Mouse (Mus musculus): ENCODE measurements around the gene Cpne5.
A peak's percentile ranks its signal among the peaks of the same experiment; 100 is the strongest.

Gene Cpne5

GRCm38 (mm10) chr17:29168996-29169601 lies 68.9 kb downstream of the Cpne5 start:
- no peak for DNase-seq (ENCODE audit: low spot score in 2 of 2)

- no peak for DNase-seq (ENCODE audit: low spot score in 2 of 2)
Observed at GRCm38 (mm10) chr17:29168438-29168837, 69.5 kb downstream of the Cpne5 start.

- peak; percentile 59 to 73 for DNase-seq (ENCODE audit: low spot score in 2 of 2)
Observed at GRCm38 (mm10) chr17:29167371-29167770, 70.6 kb downstream of the Cpne5 start.

- no peak for DNase-seq (ENCODE audit: low spot score in 2 of 2)
Observed at GRCm38 (mm10) chr17:29165967-29166578, 71.9 kb downstream of the Cpne5 start.

GRCm38 (mm10) chr17:29165452-29165851 lies 72.5 kb downstream of the Cpne5 start:
- DNase-seq (ENCODE audit: low spot score in 2 of 2): no peak

- DNase-seq (ENCODE audit: low spot score in 2 of 2): peak; percentile 41 to 47
Observed at GRCm38 (mm10) chr17:29164469-29165111, 73.4 kb downstream of the Cpne5 start.

- no peak for DNase-seq (ENCODE audit: low spot score in 2 of 2)
Observed at GRCm38 (mm10) chr17:29162334-29162733, 75.6 kb downstream of the Cpne5 start.

GRCm38 (mm10) chr17:29159743-29160455 lies 78.1 kb downstream of the Cpne5 start:
- DNase-seq (ENCODE audit: low spot score in 2 of 2): no peak

- no peak for DNase-seq (ENCODE audit: low spot score in 2 of 2)
Observed at GRCm38 (mm10) chr17:29159320-29159719, 78.6 kb downstream of the Cpne5 start.

GRCm38 (mm10) chr17:29158899-29159298 lies 79.1 kb downstream of the Cpne5 start:
- no peak for DNase-seq (ENCODE audit: low spot score in 2 of 2)

- DNase-seq (ENCODE audit: low spot score in 2 of 2): no peak
Observed at GRCm38 (mm10) chr17:29156866-29157265, 81.1 kb downstream of the Cpne5 start.

GRCm38 (mm10) chr17:29156396-29156795 lies 81.6 kb downstream of the Cpne5 start:
- no peak for DNase-seq (ENCODE audit: low spot score in 2 of 2)

- no peak for DNase-seq (ENCODE audit: low spot score in 2 of 2)
Observed at GRCm38 (mm10) chr17:29155355-29156135, 82.4 kb downstream of the Cpne5 start.

- no peak for DNase-seq (ENCODE audit: low spot score in 2 of 2)
Observed at GRCm38 (mm10) chr17:29154247-29154646, 83.7 kb downstream of the Cpne5 start.

GRCm38 (mm10) chr17:29152547-29152946 lies 85.4 kb downstream of the Cpne5 start:
- DNase-seq (ENCODE audit: low spot score in 2 of 2): peak; percentile 33 to 37

GRCm38 (mm10) chr17:29149766-29150165 lies 88.2 kb downstream of the Cpne5 start:
- DNase-seq (ENCODE audit: low spot score in 2 of 2): no peak

GRCm38 (mm10) chr17:29147773-29148172 lies 90.2 kb downstream of the Cpne5 start:
- no peak for DNase-seq (ENCODE audit: low spot score in 2 of 2)

- DNase-seq (ENCODE audit: low spot score in 2 of 2): no peak
Observed at GRCm38 (mm10) chr17:29147273-29147672, 90.7 kb downstream of the Cpne5 start.

- peak in 1 of 2 experiments; percentile 53 for DNase-seq (ENCODE audit: low spot score in 2 of 2)
Observed at GRCm38 (mm10) chr17:29145101-29145500, 92.9 kb downstream of the Cpne5 start.

- peak in 1 of 2 experiments; percentile 26 for DNase-seq (ENCODE audit: low spot score in 2 of 2)
Observed at GRCm38 (mm10) chr17:29143266-29143665, 94.7 kb downstream of the Cpne5 start.

- no peak for DNase-seq (ENCODE audit: low spot score in 2 of 2)
Observed at GRCm38 (mm10) chr17:29141577-29141976, 96.4 kb downstream of the Cpne5 start.

- DNase-seq (ENCODE audit: low spot score in 2 of 2): no peak
Observed at GRCm38 (mm10) chr17:29137906-29138305, 100.1 kb downstream of the Cpne5 start.

All from natural killer cell, adult 2 months (primary cell).